Mouse (Mus musculus) hindlimb bud, embryonic 11.5 days (tissue): ENCODE measurements around the gene Gm10799.
"Not testable (repeated sequence)": the region's sequence is repeated elsewhere in the genome, so short reads cannot be mapped to it uniquely, and the experiment has no call there.

Source experiments
- DNase-seq: peaks from one replicate; pipeline ENCODE4 v3.0.0-alpha.2; 2012; ENCODE audit warnings: low read depth, low spot score; ENCODE audit errors: extremely low spot score

Gm10799 gene

GRCm38 (mm10) chr2:104068450-104068849 lies at the start of gene Gm10799:
Gm10799 (minus strand) TSS chr2:104068550.
- DNase-seq: not testable (repeated sequence)

- not testable (repeated sequence) for DNase-seq
These were observed 48.8 kb upstream of the Gm10799 start for GRCm38 (mm10) chr2:104117173-104117572.

- no peak for DNase-seq
These were observed 46.5 kb upstream of the Gm10799 start for GRCm38 (mm10) chr2:104114898-104115297.

- DNase-seq: not testable (repeated sequence)
These were observed 45.2 kb upstream of the Gm10799 start for GRCm38 (mm10) chr2:104113563-104113962.

- not testable (repeated sequence) for DNase-seq
These were observed 42.9 kb upstream of the Gm10799 start for GRCm38 (mm10) chr2:104111170-104111797.

GRCm38 (mm10) chr2:104110031-104110430 lies 41.7 kb upstream of the Gm10799 start:
- no peak for DNase-seq

GRCm38 (mm10) chr2:104109528-104109927 lies 41.2 kb upstream of the Gm10799 start:
- DNase-seq: no peak

- DNase-seq: not testable (repeated sequence)
These were observed 40.7 kb upstream of the Gm10799 start for GRCm38 (mm10) chr2:104109021-104109420.

- no peak for DNase-seq
These were observed 36.5 kb upstream of the Gm10799 start for GRCm38 (mm10) chr2:104104800-104105199.

- DNase-seq: no peak
These were observed 31.6 kb upstream of the Gm10799 start for GRCm38 (mm10) chr2:104099946-104100345.

GRCm38 (mm10) chr2:104099231-104099585 lies 30.9 kb upstream of the Gm10799 start:
- DNase-seq: no peak

- no peak for DNase-seq
These were observed 30.3 kb upstream of the Gm10799 start for GRCm38 (mm10) chr2:104098529-104099230.

GRCm38 (mm10) chr2:104097396-104097795 lies 29.0 kb upstream of the Gm10799 start:
- DNase-seq: not testable (repeated sequence)

- DNase-seq: not testable (repeated sequence)
These were observed 28.4 kb upstream of the Gm10799 start for GRCm38 (mm10) chr2:104096796-104097195.

GRCm38 (mm10) chr2:104096256-104096655 lies 27.9 kb upstream of the Gm10799 start:
- no peak for DNase-seq

- no peak for DNase-seq
These were observed 27.4 kb upstream of the Gm10799 start, which contains the start of gene Cd59a for GRCm38 (mm10) chr2:104095741-104096213. Cd59a (plus strand) TSS chr2:104095801.

- no peak for DNase-seq
These were observed 25.0 kb upstream of the Gm10799 start for GRCm38 (mm10) chr2:104093305-104093704.

GRCm38 (mm10) chr2:104087562-104087961 lies 19.2 kb upstream of the Gm10799 start:
- not testable (repeated sequence) for DNase-seq

- DNase-seq: not testable (repeated sequence)
These were observed 15.7 kb upstream of the Gm10799 start for GRCm38 (mm10) chr2:104084027-104084426.

- DNase-seq: no peak
These were observed 14.1 kb upstream of the Gm10799 start for GRCm38 (mm10) chr2:104082474-104082873.

- not testable (repeated sequence) for DNase-seq
These were observed 13.2 kb upstream of the Gm10799 start for GRCm38 (mm10) chr2:104081436-104082050.

- DNase-seq: not testable (repeated sequence)
These were observed 9.9 kb upstream of the Gm10799 start for GRCm38 (mm10) chr2:104078285-104078684.
